Mouse (Mus musculus) retina, postnatal 7 days (tissue): ENCODE data around the gene Gstt2.
"Not testable (repeated sequence)": the region's sequence is repeated elsewhere in the genome, so short reads cannot be mapped to it uniquely, and the experiment has no call there.

ENCODE experiments used
- DNase-seq: peaks from one replicate; pipeline ENCODE4 v3.0.0-alpha.2; 2012; ENCODE audit warnings: low read depth, low spot score

Gene Gstt2

GRCm38 (mm10) chr10:75855416-75855981 lies 18.3 kb upstream of the Gstt2 start:
- no peak for DNase-seq

GRCm38 (mm10) chr10:75854791-75855190 lies 17.6 kb upstream of the Gstt2 start:
- no peak for DNase-seq

DNA sequence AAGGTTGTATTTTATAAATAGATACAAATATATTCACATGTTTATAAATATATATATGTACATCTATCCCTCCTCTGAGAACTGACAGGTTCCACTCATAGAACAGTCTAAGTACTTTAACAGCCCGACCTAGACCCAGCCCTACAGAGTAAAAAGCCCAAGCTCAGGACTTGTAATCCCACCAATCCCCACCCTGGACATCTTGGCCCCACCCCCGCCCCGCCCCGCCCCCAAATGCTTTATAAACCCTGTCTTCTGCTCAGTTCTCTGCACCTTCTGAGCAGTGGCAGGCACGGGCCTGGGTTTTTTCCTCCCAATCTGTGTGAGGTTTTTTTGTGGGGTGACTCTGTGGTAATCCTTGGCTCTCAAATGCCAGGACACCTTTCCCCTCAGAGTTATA lies 16.9 kb upstream of the Gstt2 start:
- no peak for DNase-seq

- peak; percentile 76 for DNase-seq
Measured at GRCm38 (mm10) chr10:75853452-75853851, 16.2 kb upstream of the Gstt2 start.

DNA sequence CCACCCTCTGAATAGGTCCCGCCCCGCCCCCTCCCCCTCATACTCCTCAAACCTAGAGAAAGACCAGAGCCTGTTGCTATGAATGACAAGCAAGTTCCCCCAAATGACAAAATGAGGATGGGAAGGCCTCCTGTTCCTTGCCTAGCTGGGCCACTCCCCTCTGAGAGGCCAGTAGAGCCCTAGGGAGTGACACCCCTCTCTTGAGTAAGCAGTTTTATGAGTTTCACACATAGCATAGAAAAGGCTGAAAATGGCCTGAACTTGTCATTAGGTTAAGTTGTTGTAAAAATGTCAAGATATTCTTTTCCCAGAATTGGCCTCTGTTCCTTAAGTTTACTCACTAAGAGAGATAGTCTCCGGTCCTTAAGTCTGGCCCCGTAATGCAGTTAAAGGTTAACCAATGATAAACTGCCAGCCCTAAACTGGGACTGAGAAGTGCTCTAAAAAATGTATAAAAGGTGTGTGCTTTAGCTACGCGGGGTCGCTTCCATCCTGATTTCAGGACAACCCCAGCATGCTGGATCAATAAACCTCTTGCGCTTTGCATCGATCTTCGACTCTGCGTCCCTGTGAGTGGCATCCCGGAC lies 15.4 kb upstream of the Gstt2 start:
- DNase-seq: no peak

DNA sequence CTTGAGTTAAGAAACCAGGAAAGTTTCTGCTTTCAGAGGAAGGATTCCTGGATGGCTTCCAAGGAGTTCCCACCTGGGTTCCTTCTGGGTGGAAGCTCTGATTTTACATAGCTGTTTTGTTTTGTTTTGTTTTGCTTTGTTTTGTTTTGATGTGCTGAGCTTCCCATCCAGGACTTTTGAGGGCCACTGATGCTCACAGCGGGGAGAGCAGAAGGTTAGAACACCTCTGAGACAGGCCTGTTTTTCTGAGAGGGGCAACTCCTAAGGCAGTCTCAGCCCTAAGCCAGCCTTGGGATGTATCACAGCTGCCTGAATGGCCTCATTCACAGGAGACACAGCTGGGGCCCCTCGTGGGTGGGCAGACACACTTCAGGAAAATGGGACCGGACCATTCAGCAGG lies 14.5 kb upstream of the Gstt2 start:
- DNase-seq: no peak

- DNase-seq: no peak
Measured at GRCm38 (mm10) chr10:75851076-75851475, 13.9 kb upstream of the Gstt2 start.

DNA sequence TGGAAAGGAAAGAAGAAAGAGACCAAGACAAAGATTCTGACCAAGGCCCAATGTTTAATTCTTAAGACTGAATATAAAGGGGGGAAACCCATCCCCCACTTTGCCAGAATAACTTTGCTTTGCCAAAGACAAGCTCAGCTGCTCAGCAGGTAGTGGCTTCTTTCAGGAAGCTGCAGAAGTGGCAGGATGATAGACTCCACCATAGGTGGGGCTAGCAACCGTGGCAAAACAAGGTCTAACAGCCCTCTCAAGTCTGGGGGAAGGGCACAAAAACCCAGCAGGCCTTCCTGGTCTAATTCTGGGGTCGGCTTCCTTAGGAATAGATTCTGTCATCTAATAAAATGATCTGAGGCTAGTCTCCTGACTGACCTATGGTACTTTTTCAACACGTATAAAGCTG lies 11.2 kb upstream of the Gstt2 start:
- DNase-seq: no peak

DNA sequence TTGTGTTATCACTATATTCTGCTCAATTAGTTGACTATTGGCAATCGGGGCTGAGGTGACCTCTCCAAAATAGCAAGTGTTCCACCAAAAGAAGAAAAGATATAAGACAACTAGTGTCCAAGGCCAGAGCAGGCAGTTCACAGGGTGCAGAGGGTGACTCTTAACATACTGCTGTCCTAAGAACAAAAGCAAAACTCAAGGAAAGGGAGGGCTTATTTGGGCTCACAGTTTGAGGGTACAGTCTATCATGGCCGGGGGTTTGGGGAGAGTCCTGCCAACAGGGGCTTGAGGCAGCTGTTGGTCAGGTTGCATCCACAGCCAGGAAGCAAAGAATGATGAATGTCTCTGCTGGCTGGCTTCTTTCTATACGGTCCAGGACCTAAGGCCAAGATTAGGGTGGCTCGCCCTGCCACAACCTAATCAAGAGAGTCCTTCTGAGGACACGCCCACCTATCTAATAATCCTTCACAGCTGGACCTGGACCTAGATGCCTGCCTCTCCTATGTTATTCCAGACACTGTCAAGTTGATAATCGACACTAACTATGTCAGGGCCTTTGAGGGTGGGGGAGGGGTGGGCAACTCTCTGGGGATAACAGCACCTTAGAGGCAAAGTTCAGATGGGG lies 8.2 kb upstream of the Gstt2 start:
- no peak for DNase-seq

GRCm38 (mm10) chr10:75844800-75845199 lies 7.6 kb upstream of the Gstt2 start:
- no peak for DNase-seq

DNA sequence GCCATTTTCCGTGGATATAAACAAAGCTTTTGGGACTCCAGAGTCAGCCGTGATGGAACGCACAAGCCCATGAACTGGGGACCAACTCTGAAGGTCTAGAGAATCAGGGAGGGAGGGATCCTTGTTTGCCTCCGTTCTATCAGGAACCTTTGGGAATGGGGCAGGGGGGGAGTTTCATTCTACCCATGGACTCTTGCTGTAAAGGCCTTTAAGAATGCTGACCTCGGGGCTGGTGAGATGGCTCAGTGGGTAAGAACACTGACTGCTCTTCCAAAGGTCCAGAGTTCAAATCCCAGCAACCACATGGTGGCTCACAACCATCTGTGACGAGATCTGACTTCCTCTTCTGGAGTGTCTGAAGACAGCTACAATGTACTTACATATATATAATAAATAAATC lies 6.7 kb upstream of the Gstt2 start:
- not testable (repeated sequence) for DNase-seq

GRCm38 (mm10) chr10:75839092-75839491 lies 1.9 kb upstream of the Gstt2 start:
- DNase-seq: no peak

DNA sequence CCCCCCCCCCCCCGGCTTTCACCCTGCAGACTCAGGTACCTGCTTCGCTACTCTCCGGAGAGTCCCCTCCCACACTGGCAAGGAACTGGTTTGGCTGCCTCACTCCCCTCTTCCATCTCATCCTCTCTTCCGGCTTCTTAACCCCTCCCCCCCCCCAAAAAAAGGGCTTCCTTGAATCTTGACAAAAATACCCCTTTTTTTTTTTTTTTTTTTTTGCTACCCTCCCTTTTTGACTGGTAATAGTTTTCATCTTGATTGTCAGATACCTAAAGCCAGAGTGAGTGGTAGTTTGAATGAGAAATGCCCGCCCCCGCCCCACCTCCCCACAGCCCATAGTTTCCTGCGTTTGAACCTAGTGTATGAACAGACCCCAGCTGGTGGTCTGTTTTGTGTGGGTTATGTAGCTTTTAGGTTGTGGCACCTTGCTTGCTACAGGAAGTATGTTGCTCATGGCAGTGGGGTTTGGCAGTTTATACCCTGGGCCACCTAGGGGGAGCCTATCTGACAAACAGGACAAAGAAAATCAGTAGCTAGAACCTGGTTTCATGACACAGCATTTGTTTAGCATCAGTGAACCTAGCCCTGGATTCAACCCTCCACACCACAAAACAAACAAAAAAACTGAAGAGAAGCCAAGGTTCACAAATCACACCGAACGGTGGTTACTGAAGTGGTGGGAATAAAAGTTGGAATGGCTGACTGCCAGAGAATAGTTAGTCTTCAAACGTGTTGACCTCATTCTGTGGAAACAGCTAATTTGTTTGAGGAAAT lies 1.3 kb downstream of the Gstt2 start:
- DNase-seq: no peak

DNA sequence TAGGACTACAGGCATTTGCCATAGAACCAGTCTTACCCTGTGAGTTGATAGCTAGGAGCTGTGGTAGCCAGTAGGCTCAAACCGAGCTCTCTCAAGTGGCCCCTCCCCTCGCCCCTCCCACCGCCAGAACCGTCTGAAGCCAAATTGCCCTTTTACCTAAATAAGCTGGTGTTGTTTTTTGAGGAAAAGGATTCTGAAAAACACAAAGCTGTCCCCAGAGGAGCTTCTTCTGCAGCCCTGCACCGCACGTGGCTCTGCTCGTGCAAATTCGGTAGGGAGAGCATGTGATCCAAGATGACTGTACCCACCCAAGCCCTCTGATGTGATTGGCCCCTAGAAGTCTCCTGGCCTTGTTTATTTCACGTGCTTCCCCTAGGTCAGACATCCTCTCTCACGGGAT lies 1.9 kb downstream of the Gstt2 start:
- DNase-seq: no peak

DNA sequence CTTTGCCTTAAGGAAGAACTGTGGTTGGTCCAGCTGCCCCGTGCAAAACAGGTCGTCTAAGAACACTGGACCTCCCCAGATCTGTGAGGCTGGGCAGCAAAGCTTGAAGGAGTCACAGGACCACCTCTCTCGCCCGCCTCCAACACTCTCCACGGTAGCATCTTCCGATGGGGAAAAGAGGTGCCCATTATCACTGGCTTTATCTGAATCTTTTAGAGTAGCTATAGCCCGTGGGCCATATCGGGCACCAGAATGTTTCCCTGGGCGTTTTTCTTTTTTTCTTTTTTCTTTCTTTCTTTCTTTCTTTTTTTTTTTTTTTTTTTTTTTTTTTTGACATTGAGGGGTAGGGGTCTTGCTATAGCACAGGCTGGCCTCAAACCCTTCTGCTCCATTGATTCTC lies 2.5 kb downstream of the Gstt2 start:
- no peak for DNase-seq

DNA sequence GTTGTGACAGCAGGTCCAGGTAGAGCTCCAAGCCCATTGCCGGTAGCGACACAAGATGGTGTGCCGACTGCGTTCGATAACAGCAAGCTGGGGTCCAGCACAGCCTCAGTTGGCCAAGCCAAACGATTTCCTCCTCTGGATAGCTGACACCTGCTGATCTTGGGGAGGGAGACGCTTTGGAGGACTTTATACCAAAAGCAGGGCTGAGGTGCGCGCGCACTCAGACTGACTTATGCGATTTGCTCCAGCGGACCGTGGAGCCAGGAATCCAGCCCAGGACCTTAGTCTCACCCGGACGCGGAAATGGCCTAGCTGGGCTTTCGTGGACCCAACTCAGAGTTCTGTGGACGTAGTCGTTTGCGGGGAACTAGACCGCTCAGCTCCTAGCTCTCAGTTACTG lies 3.0 kb downstream of the Gstt2 start:
- no peak for DNase-seq

DNA sequence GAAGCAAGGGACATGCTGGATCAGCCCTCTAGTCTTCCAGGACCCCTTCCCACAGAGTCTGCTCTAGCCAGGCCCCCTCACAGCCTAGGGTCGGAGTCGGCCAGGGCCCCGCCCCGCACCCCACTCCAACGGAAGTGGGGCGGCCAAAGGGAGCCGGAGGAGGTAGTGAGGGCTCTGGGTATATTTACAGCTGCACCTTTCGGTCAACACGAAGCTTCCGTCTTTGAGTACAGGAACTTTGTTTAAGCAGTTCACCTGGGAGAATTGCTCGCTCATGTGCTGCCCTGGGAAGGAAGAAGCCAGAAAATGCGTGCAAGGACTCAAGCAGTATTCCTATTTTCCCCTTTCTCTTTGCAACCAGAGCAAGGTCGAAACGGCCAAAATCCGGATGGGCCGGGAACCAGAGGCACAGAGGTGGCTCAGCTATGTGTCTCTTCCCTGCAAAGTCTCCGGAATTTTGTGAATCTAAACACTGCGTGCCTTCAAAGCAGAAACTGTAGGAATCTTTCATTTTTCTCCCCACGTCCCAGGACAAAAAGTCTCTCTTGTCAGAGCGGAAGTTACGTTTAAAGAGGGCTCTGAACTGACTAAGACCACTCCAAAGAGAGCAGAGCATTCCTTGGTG lies 3.7 kb downstream of the Gstt2 start:
- no peak for DNase-seq

- DNase-seq: no peak
Measured at GRCm38 (mm10) chr10:75832272-75832895, 4.8 kb downstream of the Gstt2 start.

- no peak for DNase-seq
Measured at GRCm38 (mm10) chr10:75830275-75830670, 7.0 kb downstream of the Gstt2 start.

DNA sequence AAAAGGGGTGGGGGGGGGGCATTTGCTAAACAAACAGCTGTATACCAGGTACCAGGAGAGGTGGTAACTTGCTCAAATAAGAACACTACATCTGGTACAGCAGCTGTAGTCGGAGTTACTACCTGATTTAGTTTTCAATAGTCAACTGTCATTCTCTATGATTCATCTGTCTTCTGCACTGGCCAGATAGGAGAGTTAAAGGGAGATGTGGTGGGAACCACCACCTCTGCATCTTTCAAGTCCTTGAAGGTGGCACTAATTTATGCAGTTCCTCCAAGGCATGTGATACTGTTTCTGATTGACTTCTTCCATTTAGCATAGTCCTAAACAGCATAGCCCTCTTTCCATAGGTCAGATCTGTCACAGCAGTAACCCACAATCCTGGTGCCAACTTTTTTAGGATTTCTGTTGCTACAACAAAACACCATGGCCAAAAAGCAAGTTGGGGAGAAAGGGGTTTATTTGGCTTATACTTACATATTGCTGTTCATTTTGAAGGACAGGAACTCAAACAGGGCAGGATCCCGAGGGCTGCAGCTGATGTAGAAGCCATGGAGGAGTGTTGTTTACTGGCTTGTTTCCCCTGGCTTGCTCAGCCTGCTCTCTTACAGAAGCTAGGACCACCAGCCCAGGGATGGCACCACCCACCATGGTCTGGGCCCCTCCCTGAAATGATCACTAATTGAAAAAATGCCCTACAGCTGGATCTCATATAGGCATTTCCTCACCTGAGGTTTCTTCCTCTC lies 7.5 kb downstream of the Gstt2 start:
- DNase-seq: no peak

GRCm38 (mm10) chr10:75828500-75828931 lies 8.7 kb downstream of the Gstt2 start:
- DNase-seq: no peak
